Mouse (Mus musculus): Measurements from ENCODE around the gene Fggy. TPM values are rescaled to one million over a fixed set of nuclear protein-coding genes. Genes with fewer than 3 reads are reported as not detected.

The Fggy gene
- polyA plus RNA-seq, 1 experiment from 2014 or later: 8.1 TPM

DNA sequence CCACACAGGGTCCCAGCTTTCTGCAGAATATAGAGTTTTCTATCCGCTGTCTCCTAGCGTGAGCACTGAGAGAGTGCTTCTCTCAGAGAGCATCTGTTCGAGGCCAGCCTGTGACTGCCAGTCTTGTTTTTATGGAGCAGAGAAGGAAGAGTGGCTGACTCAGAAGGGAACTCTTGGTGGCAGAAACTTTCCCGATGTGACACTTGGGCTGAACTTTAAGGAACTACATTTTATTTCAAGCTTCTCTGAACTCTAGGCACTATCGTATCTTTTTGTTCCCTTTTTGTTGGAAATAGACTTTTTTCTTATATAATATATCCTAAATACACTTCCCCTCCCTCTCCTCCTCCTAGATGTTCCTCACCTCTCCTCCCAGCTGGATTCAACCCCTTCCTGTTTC is 213.2 kb downstream of the Fggy start:
- no peak overlapping the region for H3K27ac ChIP-seq

DNA sequence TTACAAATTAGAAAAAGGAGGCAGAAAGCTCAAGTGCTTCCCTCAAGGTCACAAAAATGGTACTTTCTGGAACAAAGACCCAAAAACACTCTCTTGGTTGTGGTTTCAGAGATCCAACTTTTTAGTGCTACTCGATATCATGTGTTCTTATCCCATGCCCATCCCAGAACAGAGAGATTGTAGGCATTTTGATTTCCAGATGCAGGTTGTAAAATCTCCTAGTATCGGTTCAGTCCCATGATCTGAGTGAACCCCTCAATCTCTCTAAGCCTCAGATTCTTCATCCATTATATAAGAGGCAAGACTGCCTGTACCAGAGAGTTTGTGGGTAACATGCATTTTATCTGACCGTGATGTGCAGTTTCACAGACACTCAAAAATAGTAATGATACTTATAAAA is 214.2 kb downstream of the Fggy start:
- Histone ChIP-seq H3K4me2 (no peak overlapping the region), H3K9me3 (no peaks in the 10 kb centered on the region), H3K27me3 (no peaks in the 10 kb centered on the region), H3K4me3 (no peak overlapping the region), H3K27ac (no peak overlapping the region), H3K9ac (no peak overlapping the region), H3K4me1 (no peaks in the 10 kb centered on the region), H3K36me3 (no peaks in the 10 kb centered on the region)
- WGBS: 82% methylated on average over 3 of the region's 3 CpGs
- ATAC-seq (ENCODE audit: borderline replicate concordance, extremely low read depth, low FRiP score, low TSS enrichment): no peak

More for the DNA sequence above, 213.2 kb downstream of the Fggy start:
- no peak overlapping the region for H3K4me2 ChIP-seq
- H3K9ac ChIP-seq: no peak overlapping the region
- H3K36me3 ChIP-seq: no peaks in the 10 kb centered on the region
- H3K4me3 ChIP-seq: no peak overlapping the region
- no peak for ATAC-seq (ENCODE audit: borderline replicate concordance, extremely low read depth, low FRiP score, low TSS enrichment)
- H3K27me3 ChIP-seq: no peaks in the 10 kb centered on the region
- H3K4me1 ChIP-seq: no peaks in the 10 kb centered on the region
- H3K9me3 ChIP-seq: no peaks in the 10 kb centered on the region
- WGBS: 82% methylated on average over 5 of the region's 5 CpGs

DNA sequence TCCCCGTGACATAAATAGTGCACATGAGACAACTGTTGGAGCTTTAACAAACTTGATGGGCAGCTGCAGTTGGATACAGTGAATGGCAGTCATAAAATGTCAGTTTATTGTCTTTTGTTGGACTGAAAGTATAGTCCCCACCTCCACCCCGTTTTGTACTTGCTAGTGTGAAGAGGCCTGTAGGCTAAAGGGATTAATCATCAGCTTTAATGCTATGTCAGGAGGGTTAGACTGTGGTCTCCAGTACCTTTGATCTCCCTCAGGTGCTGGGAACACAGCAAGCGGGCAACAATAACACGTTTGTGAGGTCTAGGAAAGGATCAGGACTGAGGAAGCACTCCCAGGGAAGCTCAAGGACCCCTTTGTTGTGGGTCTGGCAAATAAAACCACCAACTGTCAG is 214.6 kb downstream of the Fggy start:
- no peaks in the 10 kb centered on the region for H3K4me1 ChIP-seq
- 43% methylated on average over 4 of the region's 4 CpGs for WGBS
- H3K9me3 ChIP-seq: no peaks in the 10 kb centered on the region
- H3K9ac ChIP-seq: no peak overlapping the region
- ATAC-seq (ENCODE audit: borderline replicate concordance, extremely low read depth, low FRiP score, low TSS enrichment): no peak
- H3K4me3 ChIP-seq: no peak overlapping the region
- no peak overlapping the region for H3K27ac ChIP-seq
- H3K36me3 ChIP-seq: no peaks in the 10 kb centered on the region
- H3K4me2 ChIP-seq: no peak overlapping the region
- H3K27me3 ChIP-seq: no peaks in the 10 kb centered on the region

DNA sequence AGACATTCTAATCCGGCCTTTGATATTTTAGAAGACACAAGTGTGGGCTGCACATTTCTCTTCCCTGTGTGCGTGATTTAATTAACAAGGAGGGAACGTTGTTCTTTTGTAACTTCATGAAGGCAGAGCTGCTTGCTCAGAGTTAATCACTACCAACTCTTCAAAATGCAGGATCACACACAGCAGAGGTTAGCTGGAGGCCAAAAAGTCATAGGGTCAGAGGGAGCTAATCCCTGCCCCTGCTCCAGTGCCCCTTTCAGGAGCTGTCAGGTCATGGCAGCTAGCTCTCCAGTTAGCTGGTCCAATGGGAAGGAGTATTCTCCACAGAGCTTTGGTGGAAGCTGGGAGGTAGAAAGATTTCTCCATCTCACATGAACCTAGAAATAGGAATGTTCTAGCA is 215.4 kb downstream of the Fggy start:
- H3K27ac ChIP-seq: no peak overlapping the region
- ATAC-seq (ENCODE audit: borderline replicate concordance, extremely low read depth, low FRiP score, low TSS enrichment): no peak

DNA sequence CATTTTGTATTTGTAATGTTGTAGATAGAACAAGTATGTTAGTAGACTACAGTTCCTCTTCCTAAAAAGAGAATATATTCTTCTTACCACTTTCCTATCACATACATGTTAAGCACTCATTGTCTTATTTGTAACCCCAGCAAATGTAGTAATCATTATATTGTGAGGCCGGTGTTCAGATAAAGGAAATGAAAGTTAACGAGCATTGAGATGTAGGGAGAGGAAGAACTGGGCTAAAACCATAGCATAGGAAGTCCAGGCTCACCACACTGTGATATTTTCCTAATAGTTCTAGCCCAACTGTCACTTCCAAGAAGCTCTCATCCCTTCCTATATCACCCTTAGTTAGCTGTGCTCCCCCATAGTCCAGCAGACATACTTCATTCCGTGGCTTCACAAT is 218.3 kb downstream of the Fggy start:
- no peaks in the 10 kb centered on the region for H3K4me1 ChIP-seq
- no peak overlapping the region for H3K4me2 ChIP-seq
- no peaks in the 10 kb centered on the region for H3K36me3 ChIP-seq
- H3K27me3 ChIP-seq: no peaks in the 10 kb centered on the region
- H3K27ac ChIP-seq: no peak overlapping the region
- H3K9me3 ChIP-seq: no peaks in the 10 kb centered on the region
- H3K4me3 ChIP-seq: no peak overlapping the region
- no peak overlapping the region for H3K9ac ChIP-seq
- no peak for ATAC-seq (ENCODE audit: borderline replicate concordance, extremely low read depth, low FRiP score, low TSS enrichment)
- WGBS: 68% methylated on average over 3 of the region's 3 CpGs

More for the DNA sequence above, 215.4 kb downstream of the Fggy start:
- Histone ChIP-seq H3K4me1 (no peaks in the 10 kb centered on the region), H3K36me3 (no peaks in the 10 kb centered on the region), H3K4me2 (no peak overlapping the region), H3K27me3 (no peaks in the 10 kb centered on the region), H3K4me3 (no peak overlapping the region), H3K9me3 (no peaks in the 10 kb centered on the region), H3K9ac (no peak overlapping the region)
- 50% methylated on average over 3 of the region's 3 CpGs for WGBS

DNA sequence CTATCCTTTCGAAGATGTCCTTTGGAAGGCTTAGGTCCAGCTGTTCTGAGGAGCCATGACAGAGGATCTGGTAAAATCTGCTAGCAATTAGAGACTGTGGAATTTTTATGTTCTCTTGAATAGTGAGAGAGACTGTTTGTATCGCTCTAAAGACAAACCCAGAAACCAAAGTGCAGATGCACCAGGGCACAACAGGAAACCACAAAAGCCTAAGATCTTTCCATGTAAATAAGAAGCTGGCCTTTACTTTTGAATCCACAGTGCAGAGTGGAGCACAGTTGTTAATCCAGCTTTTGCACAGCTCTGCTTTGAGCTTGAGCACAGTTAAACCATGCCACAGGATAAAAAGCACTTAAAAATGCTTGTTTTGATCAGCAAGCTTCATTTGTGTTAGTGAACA is 220.5 kb downstream of the Fggy start:
- ATAC-seq (ENCODE audit: borderline replicate concordance, extremely low read depth, low FRiP score, low TSS enrichment): no peak
- no peaks in the 10 kb centered on the region for H3K9me3 ChIP-seq
- H3K27ac ChIP-seq: no peak overlapping the region
- no peaks in the 10 kb centered on the region for H3K27me3 ChIP-seq
- no peak overlapping the region for H3K4me3 ChIP-seq
- no peak overlapping the region for H3K4me2 ChIP-seq
- no peak overlapping the region for H3K9ac ChIP-seq
- H3K4me1 ChIP-seq: no peaks in the 10 kb centered on the region
- WGBS: 77% methylated on average over 2 of the region's 2 CpGs
- no peaks in the 10 kb centered on the region for H3K36me3 ChIP-seq

DNA sequence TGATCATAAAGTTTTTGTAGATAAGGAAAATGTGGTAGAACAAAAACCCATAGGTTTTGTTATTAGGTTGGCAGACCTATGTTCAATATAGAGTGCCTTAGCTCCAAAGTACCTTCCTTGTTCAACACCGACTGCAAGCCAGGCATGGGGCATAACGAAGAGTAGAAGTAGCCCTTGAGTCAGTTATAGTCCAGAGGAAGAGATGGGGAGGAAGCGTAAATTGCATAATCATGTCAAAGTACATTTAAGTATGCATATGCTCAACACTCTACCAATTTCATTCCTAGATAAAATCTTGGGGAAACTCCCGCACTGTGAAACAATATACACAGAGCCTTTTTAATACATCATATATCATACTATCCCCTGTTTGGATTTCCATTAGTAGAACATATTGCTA is 221.2 kb downstream of the Fggy start:
- no peaks in the 10 kb centered on the region for H3K36me3 ChIP-seq
- H3K4me3 ChIP-seq: no peak overlapping the region
- H3K27ac ChIP-seq: no peak overlapping the region
- H3K9ac ChIP-seq: no peak overlapping the region
- no peak for ATAC-seq (ENCODE audit: borderline replicate concordance, extremely low read depth, low FRiP score, low TSS enrichment)
- 84% methylated on average over 4 of the region's 4 CpGs for WGBS
- H3K4me2 ChIP-seq: no peak overlapping the region
- H3K27me3 ChIP-seq: no peaks in the 10 kb centered on the region
- no peaks in the 10 kb centered on the region for H3K9me3 ChIP-seq
- no peaks in the 10 kb centered on the region for H3K4me1 ChIP-seq

DNA sequence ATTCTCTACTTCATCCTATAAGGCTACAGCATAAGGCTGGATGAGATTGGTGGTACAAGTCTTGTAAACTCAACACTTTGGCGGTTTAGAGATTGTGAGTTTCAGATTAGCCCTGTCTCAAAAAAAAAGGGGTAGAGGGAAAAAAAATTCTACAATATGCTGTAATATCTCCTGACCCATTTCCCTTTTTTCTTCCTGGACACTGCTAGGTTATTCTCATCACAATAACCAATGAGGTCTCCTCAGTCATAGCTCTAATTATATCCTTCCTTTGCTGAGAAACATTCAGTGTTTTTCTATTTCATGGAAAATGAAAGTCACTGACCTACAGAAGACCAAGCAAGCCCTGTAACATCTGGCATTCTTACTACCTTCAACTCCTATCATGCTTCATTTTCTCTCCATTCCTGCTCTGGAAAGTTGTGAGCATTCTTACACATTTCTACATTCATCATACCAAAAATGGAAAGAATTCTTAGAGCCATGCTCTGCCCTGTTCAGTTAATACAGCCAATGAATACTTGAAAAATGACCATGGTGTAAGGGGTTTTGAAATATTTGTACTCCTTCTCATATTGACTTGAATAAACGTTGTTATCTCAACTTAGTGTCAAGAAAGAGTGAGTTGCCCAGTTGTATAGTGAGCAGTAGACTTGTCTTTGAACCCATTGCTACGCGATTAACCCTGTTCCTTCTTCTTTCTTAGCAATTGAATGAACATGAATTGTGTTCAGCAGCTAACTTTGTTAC is 227.0 kb downstream of the Fggy start:
- Histone ChIP-seq H3K4me3 (no peak overlapping the region), H3K4me1 (peaks cover 5% of the 10 kb centered on the region; the same call in 1 of the 2 replicates), H3K4me2 (no peak overlapping the region), H3K9ac (no peak overlapping the region), H3K36me3 (no peaks in the 10 kb centered on the region), H3K9me3 (no peaks in the 10 kb centered on the region), H3K27me3 (no peaks in the 10 kb centered on the region), H3K27ac (no peak overlapping the region)
- no peak for ATAC-seq (ENCODE audit: borderline replicate concordance, extremely low read depth, low FRiP score, low TSS enrichment)
- 52% methylated on average over 4 of the region's 4 CpGs for WGBS

DNA sequence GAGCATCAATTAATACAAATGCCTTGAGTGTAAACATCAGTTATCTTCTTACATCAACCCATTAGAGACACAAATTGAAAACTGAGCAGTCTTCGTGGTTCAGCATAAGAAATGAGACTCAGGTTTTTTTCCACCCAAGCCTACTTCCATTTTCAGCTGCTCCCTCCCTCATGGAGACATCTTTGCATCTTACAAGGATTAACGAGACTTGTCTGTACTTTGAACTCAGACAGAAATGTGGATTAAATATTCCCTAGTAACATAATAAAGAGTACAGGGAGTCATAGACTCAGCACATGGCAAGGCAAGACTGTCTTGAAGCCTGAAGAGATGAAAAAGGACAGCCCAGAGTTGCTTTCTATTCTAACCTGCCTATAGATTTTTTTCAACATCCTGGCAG is 230.3 kb downstream of the Fggy start:
- Histone ChIP-seq H3K4me2 (no peak overlapping the region), H3K9ac (no peak overlapping the region), H3K27me3 (no peaks in the 10 kb centered on the region), H3K4me3 (no peak overlapping the region), H3K27ac (no peak overlapping the region), H3K36me3 (no peaks in the 10 kb centered on the region), H3K9me3 (no peaks in the 10 kb centered on the region), H3K4me1 (peaks cover 5% of the 10 kb centered on the region; the same call in 1 of the 2 replicates)
- ATAC-seq (ENCODE audit: borderline replicate concordance, extremely low read depth, low FRiP score, low TSS enrichment): no peak
- 59% methylated on average over 2 of the region's 2 CpGs for WGBS

DNA sequence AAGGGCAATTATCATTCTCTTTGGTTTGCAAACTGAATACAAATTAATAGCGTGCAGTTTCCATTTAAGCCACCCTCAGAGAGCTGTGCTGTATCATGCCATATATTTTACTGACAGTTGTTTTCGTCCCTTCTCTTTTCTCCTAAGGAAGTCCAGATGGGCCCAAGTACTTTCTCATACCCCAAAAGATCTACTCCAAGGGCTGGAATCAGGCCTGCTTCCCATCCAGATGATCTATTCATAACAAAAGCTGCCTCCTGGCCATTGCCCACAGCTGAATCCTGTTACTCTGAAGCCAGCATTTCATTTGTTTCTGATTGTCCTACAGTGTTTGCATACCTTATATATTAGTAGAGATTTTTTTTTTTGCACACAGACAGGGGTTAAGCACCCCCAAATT is 231.6 kb downstream of the Fggy start:
- no peaks in the 10 kb centered on the region for H3K27me3 ChIP-seq
- no peaks in the 10 kb centered on the region for H3K36me3 ChIP-seq
- no peak overlapping the region for H3K4me2 ChIP-seq
- H3K4me3 ChIP-seq: no peak overlapping the region
- no peak for ATAC-seq (ENCODE audit: borderline replicate concordance, extremely low read depth, low FRiP score, low TSS enrichment)
- 41% methylated on average over 2 of the region's 2 CpGs for WGBS
- H3K9ac ChIP-seq: no peak overlapping the region
- H3K9me3 ChIP-seq: no peaks in the 10 kb centered on the region
- H3K27ac ChIP-seq: no peak overlapping the region
- peaks cover 4% of the 10 kb centered on the region; the same call in 1 of the 2 replicates for H3K4me1 ChIP-seq

DNA sequence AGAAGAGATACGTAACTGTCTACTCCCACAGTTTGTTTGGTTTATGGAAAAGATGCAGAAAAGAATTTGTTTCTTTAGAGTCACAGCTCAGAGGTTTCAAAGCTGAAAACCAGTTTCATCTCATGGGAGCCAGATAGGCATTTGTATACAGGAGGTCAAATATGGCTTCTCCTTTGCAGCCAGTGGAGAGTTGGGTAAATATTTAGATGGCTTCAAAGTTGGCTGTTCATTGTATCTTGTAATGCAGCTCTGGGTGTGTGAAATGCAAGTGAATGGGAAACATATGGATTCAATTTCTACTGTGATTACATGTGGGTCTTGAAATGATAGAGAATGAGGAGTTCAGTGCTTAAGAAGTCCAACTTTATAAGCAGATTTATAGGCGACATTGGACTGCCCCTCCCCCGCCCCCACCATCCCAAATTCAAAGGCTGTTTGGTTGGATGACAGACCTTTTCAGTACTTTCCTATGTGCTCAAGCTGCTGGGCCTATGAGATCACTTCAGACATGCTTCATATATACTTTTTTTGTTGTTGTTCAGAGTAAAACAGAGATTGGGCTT is 234.7 kb downstream of the Fggy start:
- Histone ChIP-seq H3K27ac (peak overlapping the region; percentile 36; the same call in 1 of the 2 replicates), H3K4me2 (no peak overlapping the region), H3K4me3 (no peak overlapping the region), H3K27me3 (no peaks in the 10 kb centered on the region), H3K36me3 (no peaks in the 10 kb centered on the region), H3K4me1 (no peaks in the 10 kb centered on the region; the same call in 1 of the 2 replicates), H3K9ac (no peak overlapping the region), H3K9me3 (no peaks in the 10 kb centered on the region)
- no peak for ATAC-seq (ENCODE audit: borderline replicate concordance, extremely low read depth, low FRiP score, low TSS enrichment)
- 68% methylated on average over 3 of the region's 3 CpGs for WGBS

DNA sequence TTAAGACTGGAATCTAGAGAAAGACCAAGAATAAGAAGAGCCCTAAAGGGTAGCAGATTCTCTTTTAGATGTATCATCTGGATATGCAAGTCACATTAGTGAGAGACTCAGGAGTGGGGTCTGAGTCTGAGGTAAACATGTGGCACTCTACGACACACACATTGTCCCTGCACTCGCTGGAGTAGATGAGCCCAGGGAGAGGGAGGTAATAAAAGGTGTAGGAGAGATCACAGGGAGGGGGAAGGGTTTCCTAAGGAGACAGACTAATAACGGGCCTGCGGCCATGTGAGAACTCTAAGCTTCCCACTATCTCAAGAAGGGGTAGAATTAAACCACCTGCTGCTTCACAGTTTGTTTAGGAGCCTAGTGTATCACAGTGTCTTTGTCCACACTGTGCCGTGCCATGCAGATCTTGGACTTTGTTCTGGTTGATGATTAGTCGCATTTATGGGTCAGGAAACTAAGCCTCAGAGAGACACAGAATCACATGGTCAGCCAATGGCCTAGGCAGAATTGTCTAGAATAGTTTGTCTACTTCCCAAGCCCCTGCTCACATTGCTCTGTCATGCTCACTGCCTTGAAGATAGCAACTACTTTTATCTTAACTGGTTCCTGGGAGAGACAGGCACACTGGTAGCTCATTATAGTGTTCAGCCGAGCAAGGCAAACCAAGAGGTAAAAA is 236.5 kb downstream of the Fggy start:
- Histone ChIP-seq H3K4me1 (no peaks in the 10 kb centered on the region), H3K36me3 (no peaks in the 10 kb centered on the region), H3K27me3 (no peaks in the 10 kb centered on the region), H3K9ac (no peak overlapping the region), H3K4me3 (no peak overlapping the region), H3K4me2 (no peak overlapping the region), H3K9me3 (no peaks in the 10 kb centered on the region), H3K27ac (no peak overlapping the region)
- ATAC-seq (ENCODE audit: borderline replicate concordance, extremely low read depth, low FRiP score, low TSS enrichment): no peak
- WGBS: 61% methylated on average over 7 of the region's 7 CpGs

Measured in lung, embryonic 15.5 days (tissue).